Mouse (Mus musculus): ENCODE data around the gene Pptc7. TPM values are rescaled to one million over a fixed set of nuclear protein-coding genes. Genes with fewer than 3 reads are reported as not detected.
A peak's percentile ranks its signal among the peaks of the same experiment; 100 is the strongest.

Pptc7 gene
- polyA plus RNA-seq, 1 experiment from 2014 or later: 7.7 TPM

- H3K4me2 ChIP-seq: no peak overlapping the region
- peaks cover 41% of the 10 kb centered on the region for H3K4me1 ChIP-seq
- H3K36me3 ChIP-seq (ENCODE audit: poor library complexity, severe bottlenecking): peaks cover 21% of the 10 kb centered on the region
- H3K9me3 ChIP-seq (replicated peaks): no peaks in the 10 kb centered on the region
- no peaks in the 10 kb centered on the region for H3K27me3 ChIP-seq
- H3K27ac ChIP-seq: no peak overlapping the region
- no peak for ATAC-seq
- no peak overlapping the region for H3K4me3 ChIP-seq
- WGBS: 71% methylated on average over 6 of the region's 6 CpGs
- 0 out of 2 replicates have a peak overlapping the region, but pooled peaks have one; percentile 16 for H3K9ac ChIP-seq
Observed at GRCm38 (mm10) chr5:122291149-122291548, 7.0 kb downstream of the Pptc7 start.

GRCm38 (mm10) chr5:122291553-122292339, 7.6 kb downstream of the Pptc7 start:
- H3K27ac ChIP-seq: no peak overlapping the region
- H3K27me3 ChIP-seq: no peaks in the 10 kb centered on the region
- peaks cover 37% of the 10 kb centered on the region for H3K4me1 ChIP-seq

GRCm38 (mm10) chr5:122293131-122293530, 9.0 kb downstream of the Pptc7 start:
- H3K9me3 ChIP-seq (replicated peaks): no peaks in the 10 kb centered on the region
- peaks cover 14% of the 10 kb centered on the region for H3K36me3 ChIP-seq (ENCODE audit: poor library complexity, severe bottlenecking)
- no peak overlapping the region for H3K4me2 ChIP-seq
- H3K4me3 ChIP-seq: no peak overlapping the region
- peaks cover 37% of the 10 kb centered on the region for H3K4me1 ChIP-seq
- 86% methylated on average over 6 of the region's 6 CpGs for WGBS
- no peak overlapping the region for H3K27ac ChIP-seq
- H3K27me3 ChIP-seq: no peaks in the 10 kb centered on the region
- H3K9ac ChIP-seq: no peak overlapping the region
- ATAC-seq: no peak

More at GRCm38 (mm10) chr5:122291553-122292339, 7.6 kb downstream of the Pptc7 start:
- Histone ChIP-seq H3K9me3 (replicated peaks) (no peaks in the 10 kb centered on the region), H3K4me3 (no peak overlapping the region), H3K9ac (no peak overlapping the region), H3K36me3 (ENCODE audit: poor library complexity, severe bottlenecking) (peaks cover 21% of the 10 kb centered on the region), H3K4me2 (no peak overlapping the region)
- WGBS: 75% methylated on average over 17 of the region's 17 CpGs
- no peak for ATAC-seq

- WGBS: 49% methylated on average over 3 of the region's 3 CpGs
- Histone ChIP-seq H3K36me3 (ENCODE audit: poor library complexity, severe bottlenecking) (peaks cover 8% of the 10 kb centered on the region), H3K9me3 (replicated peaks) (no peaks in the 10 kb centered on the region), H3K27me3 (no peaks in the 10 kb centered on the region), H3K4me3 (no peak overlapping the region), H3K9ac (no peak overlapping the region), H3K4me1 (peaks cover 37% of the 10 kb centered on the region), H3K27ac (peak overlapping the region; percentile 65), H3K4me2 (no peak overlapping the region)
- ATAC-seq: no peak
Observed at GRCm38 (mm10) chr5:122294219-122294735, 10.1 kb downstream of the Pptc7 start.

DNA sequence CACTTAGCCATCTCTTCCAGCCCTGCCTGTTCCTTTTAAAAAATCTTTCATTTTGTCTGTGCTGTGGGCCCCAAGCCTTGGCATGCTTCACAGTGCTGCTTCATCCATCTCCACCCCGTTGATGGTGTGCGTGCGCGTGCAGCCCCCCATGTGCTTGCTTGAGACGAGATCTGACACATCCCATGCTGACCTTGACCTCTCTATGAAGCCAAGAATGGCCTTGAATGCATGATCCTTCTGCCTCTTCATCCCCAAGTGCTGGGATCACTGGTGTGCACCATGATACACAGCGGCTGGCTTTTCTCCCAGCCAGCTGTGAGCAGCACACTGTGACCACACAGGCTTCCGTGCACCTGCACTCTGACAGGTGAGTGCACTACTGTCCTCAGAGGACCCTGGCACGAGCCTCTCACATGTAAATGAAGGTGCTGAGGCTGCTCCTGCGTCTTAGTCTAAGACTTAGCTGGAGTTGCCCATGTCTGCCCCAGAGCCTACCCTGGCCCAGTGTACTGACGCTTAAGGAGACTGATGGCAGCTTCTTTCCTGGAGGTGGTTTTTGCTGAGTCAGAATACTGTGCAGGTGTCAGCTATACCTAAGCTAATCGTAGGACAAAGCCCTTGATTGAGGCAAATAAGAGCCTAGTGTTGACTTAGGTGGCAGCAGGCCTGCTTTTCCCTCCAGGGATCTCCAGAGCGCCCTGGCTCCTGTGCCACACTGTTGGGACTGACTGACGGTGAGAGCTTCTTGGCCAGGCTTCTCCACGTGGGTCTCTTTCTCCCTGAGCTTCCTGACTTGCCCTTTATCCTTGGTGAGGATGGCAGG, 11.2 kb downstream of the Pptc7 start:
- Histone ChIP-seq H3K4me1 (peaks cover 37% of the 10 kb centered on the region), H3K27me3 (no peaks in the 10 kb centered on the region), H3K4me3 (no peak overlapping the region), H3K27ac (no peak overlapping the region; the same call in 1 of the 2 replicates), H3K9me3 (replicated peaks) (no peaks in the 10 kb centered on the region), H3K9ac (no peak overlapping the region), H3K4me2 (no peak overlapping the region), H3K36me3 (ENCODE audit: poor library complexity, severe bottlenecking) (no peaks in the 10 kb centered on the region)
- WGBS: 79% methylated on average over 14 of the region's 14 CpGs
- no peak for ATAC-seq

DNA sequence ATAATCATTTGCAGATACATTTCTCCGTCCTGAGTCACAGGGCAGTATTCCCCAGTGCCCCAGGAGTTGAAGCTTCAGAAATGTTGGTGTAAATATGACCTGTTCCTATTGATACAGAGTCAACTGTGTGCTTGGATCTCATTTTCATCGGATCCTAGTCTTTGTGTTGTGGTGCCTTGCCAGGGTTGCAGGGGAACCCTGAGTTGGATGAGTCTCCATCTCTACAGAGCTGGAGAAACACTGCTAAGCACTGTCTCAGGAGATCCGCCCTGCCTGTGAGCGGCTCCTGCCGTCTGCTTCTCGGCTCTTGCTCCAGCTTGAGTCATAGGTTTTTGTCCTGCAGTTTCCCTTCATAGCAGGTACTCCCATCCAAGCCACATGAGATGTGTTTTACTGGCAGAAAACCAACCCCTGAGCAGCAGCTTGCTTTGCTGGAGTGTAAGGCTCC, 15.9 kb downstream of the Pptc7 start:
- Histone ChIP-seq H3K4me1 (peaks cover 10% of the 10 kb centered on the region), H3K27ac (0 out of 2 replicates have a peak overlapping the region, but pooled peaks have one; percentile 1), H3K36me3 (ENCODE audit: poor library complexity, severe bottlenecking) (no peaks in the 10 kb centered on the region), H3K4me2 (no peak overlapping the region), H3K27me3 (no peaks in the 10 kb centered on the region), H3K9me3 (replicated peaks) (no peaks in the 10 kb centered on the region), H3K9ac (no peak overlapping the region), H3K4me3 (no peak overlapping the region)
- ATAC-seq: no peak
- WGBS: 94% methylated on average over 6 of the region's 6 CpGs

- Histone ChIP-seq H3K27me3 (no peaks in the 10 kb centered on the region), H3K9ac (no peak overlapping the region), H3K27ac (no peak overlapping the region), H3K4me2 (no peak overlapping the region), H3K9me3 (replicated peaks) (no peaks in the 10 kb centered on the region), H3K4me1 (0 out of 2 replicates have a peak, but pooled peaks cover 4% of the 10 kb centered on the region), H3K4me3 (no peak overlapping the region), H3K36me3 (ENCODE audit: poor library complexity, severe bottlenecking) (peaks cover 2% of the 10 kb centered on the region)
- ATAC-seq: no peak
- 82% methylated on average over 17 of the region's 17 CpGs for WGBS
Observed at GRCm38 (mm10) chr5:122302810-122303745, 18.9 kb downstream of the Pptc7 start.

DNA sequence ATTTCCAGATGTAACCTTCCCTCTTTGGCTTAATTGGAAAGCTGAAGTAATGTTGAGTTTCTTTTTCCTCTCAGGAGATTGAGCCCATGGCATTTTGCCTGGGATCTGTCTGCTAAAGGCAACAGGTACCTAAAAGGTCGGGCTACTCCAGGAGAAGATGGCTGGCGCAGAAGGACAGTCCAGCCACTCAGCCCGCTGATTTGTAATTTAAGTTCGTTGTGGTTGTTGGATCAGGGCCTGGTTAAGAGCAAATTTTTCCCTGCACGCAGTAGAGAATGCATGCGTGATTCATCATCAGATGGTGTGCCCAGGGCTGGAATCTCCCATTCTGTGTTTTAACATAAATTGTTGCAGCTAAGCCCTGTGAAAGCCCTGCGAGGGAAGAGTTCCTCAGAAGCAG, 19.8 kb downstream of the Pptc7 start:
- H3K4me3 ChIP-seq: no peak overlapping the region
- H3K4me2 ChIP-seq: no peak overlapping the region
- no peak for ATAC-seq
- no peaks in the 10 kb centered on the region for H3K27me3 ChIP-seq
- WGBS: 91% methylated on average over 7 of the region's 7 CpGs
- H3K9ac ChIP-seq: no peak overlapping the region
- no peaks in the 10 kb centered on the region for H3K9me3 ChIP-seq (replicated peaks)
- H3K27ac ChIP-seq: no peak overlapping the region
- 0 out of 2 replicates have a peak, but pooled peaks cover 4% of the 10 kb centered on the region for H3K4me1 ChIP-seq
- peaks cover 10% of the 10 kb centered on the region for H3K36me3 ChIP-seq (ENCODE audit: poor library complexity, severe bottlenecking)

DNA sequence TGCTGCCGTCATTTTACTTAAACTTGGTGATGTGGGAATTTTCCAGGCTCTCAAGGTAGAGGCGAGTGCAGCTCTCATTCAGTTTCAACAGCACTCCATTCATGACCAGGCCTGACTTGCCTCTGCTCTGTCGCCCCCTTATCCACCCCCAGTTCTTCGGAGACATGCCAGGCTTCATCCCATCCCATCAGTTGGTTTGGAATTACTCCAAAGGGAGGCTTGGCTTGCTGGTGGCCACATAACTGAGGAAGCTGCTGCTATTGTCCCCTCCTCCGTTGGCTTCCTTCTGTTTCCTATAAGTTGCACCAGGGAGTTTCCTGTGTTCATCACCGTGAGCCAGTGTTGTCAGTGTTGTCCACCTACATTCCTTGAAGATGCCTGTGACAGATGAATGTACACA, 20.4 kb downstream of the Pptc7 start:
- Histone ChIP-seq H3K4me1 (0 out of 2 replicates have a peak, but pooled peaks cover 4% of the 10 kb centered on the region), H3K27ac (no peak overlapping the region), H3K4me2 (no peak overlapping the region), H3K9ac (no peak overlapping the region), H3K27me3 (no peaks in the 10 kb centered on the region), H3K9me3 (replicated peaks) (no peaks in the 10 kb centered on the region), H3K4me3 (no peak overlapping the region), H3K36me3 (ENCODE audit: poor library complexity, severe bottlenecking) (peaks cover 13% of the 10 kb centered on the region)
- WGBS: 93% methylated on average over 6 of the region's 6 CpGs
- ATAC-seq: no peak

DNA sequence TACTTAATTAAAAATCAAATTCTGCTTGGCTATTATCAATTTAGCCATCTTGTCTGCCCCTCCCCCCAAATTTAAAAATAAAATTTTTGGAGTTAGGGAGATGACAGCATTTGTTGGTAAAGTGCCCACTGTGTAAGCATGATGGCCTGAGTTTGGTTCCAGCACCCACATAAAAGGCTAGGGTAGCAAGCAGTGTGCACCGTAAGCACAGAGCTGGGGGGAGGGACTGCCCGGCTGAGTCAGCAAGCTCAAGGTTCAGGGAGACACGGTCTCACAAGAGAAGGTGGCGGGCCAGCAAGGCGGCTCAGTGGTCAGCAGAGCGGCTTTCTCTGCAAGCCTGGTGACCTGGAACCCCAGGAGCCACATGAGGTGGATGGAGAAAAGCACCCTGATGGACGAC, 21.3 kb downstream of the Pptc7 start:
- Histone ChIP-seq H3K36me3 (ENCODE audit: poor library complexity, severe bottlenecking) (peaks cover 15% of the 10 kb centered on the region), H3K4me3 (no peak overlapping the region), H3K27ac (no peak overlapping the region), H3K9me3 (replicated peaks) (no peaks in the 10 kb centered on the region), H3K4me1 (0 out of 2 replicates have a peak, but pooled peaks cover 4% of the 10 kb centered on the region), H3K4me2 (no peak overlapping the region), H3K9ac (no peak overlapping the region), H3K27me3 (no peaks in the 10 kb centered on the region)
- ATAC-seq: no peak
- 87% methylated on average over 7 of the region's 7 CpGs for WGBS

DNA sequence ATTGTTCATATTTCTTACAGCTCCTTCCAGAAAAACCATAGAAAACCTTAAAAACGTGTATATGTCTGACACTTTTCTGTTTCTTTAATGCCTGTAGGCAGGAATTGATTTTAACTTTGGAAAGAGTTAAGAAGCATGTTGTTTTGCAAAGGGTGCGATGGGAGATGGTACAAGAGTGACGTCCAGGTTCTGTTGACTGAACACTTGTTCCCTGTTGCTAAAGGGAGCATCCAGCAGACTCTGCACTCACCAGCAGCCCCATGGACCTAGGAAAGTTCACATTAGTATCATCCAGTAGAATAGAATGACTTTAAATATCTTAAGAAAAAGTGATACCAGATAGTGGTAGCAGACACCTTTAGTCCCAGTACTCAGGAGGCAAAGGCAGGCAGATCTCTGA, 22.4 kb downstream of the Pptc7 start:
- no peaks in the 10 kb centered on the region for H3K9me3 ChIP-seq (replicated peaks)
- ATAC-seq: no peak
- H3K27me3 ChIP-seq: no peaks in the 10 kb centered on the region
- no peak overlapping the region for H3K4me2 ChIP-seq
- peaks cover 24% of the 10 kb centered on the region for H3K36me3 ChIP-seq (ENCODE audit: poor library complexity, severe bottlenecking)
- H3K4me1 ChIP-seq: 0 out of 2 replicates have a peak, but pooled peaks cover 4% of the 10 kb centered on the region
- no peak overlapping the region for H3K4me3 ChIP-seq
- no peak overlapping the region for H3K27ac ChIP-seq
- H3K9ac ChIP-seq: no peak overlapping the region
- 90% methylated on average over 3 of the region's 3 CpGs for WGBS

All from forebrain, embryonic 13.5 days (tissue).